Mouse (Mus musculus): ENCODE measurements around the gene Dynlt1b.
"Not testable (repeated sequence)": the region's sequence is repeated elsewhere in the genome, so short reads cannot be mapped to it uniquely, and the experiment has no call there.

Dynlt1b gene

GRCm38 (mm10) chr17:6424294-6424980, 5.5 kb upstream of the Dynlt1b start:
- DNase-seq: not testable (repeated sequence)

GRCm38 (mm10) chr17:6425325-6425724, 4.6 kb upstream of the Dynlt1b start:
- DNase-seq: not testable (repeated sequence)

- DNase-seq: not testable (repeated sequence)
Measured at GRCm38 (mm10) chr17:6426869-6427268, 3.0 kb upstream of the Dynlt1b start.

- not testable (repeated sequence) for DNase-seq
Measured at GRCm38 (mm10) chr17:6428926-6429325, 986 bp upstream of the Dynlt1b start.

- peak; percentile 40 to 47 for DNase-seq
Measured at GRCm38 (mm10) chr17:6430410-6431001, 594 bp downstream of the Dynlt1b start.

- DNase-seq: not testable (repeated sequence)
Measured at GRCm38 (mm10) chr17:6432456-6432855, 2.5 kb downstream of the Dynlt1b start.

GRCm38 (mm10) chr17:6433691-6434090, 3.8 kb downstream of the Dynlt1b start:
- DNase-seq: not testable (repeated sequence)

GRCm38 (mm10) chr17:6438080-6438479, 8.2 kb downstream of the Dynlt1b start:
- not testable (repeated sequence) for DNase-seq

- DNase-seq: not testable (repeated sequence)
Measured at GRCm38 (mm10) chr17:6439913-6440312, 10.0 kb downstream of the Dynlt1b start.

GRCm38 (mm10) chr17:6440493-6441077, 10.7 kb downstream of the Dynlt1b start:
- DNase-seq: peak; percentile 54 to 59

- peak in 1 of 2 experiments; percentile 39 for DNase-seq
Measured at GRCm38 (mm10) chr17:6441254-6441653, 11.3 kb downstream of the Dynlt1b start.

GRCm38 (mm10) chr17:6442513-6442912, 12.6 kb downstream of the Dynlt1b start:
- not testable (repeated sequence) for DNase-seq

- DNase-seq: not testable (repeated sequence)
Measured at GRCm38 (mm10) chr17:6445794-6446587, 16.1 kb downstream of the Dynlt1b start.

- DNase-seq: peak; percentile 61 to 73
Measured at GRCm38 (mm10) chr17:6448293-6448692, 18.4 kb downstream of the Dynlt1b start.

GRCm38 (mm10) chr17:6449166-6449565, 19.3 kb downstream of the Dynlt1b start:
- peak; percentile 56 to 68 for DNase-seq

- DNase-seq: peak in 1 of 2 experiments; percentile 23
Measured at GRCm38 (mm10) chr17:6451205-6451604, 21.3 kb downstream of the Dynlt1b start.

GRCm38 (mm10) chr17:6452689-6453088, 22.8 kb downstream of the Dynlt1b start:
- peak; percentile 50 to 52 for DNase-seq

GRCm38 (mm10) chr17:6454703-6455102, 24.8 kb downstream of the Dynlt1b start:
- not testable (repeated sequence) for DNase-seq

GRCm38 (mm10) chr17:6455883-6456282, 26.0 kb downstream of the Dynlt1b start:
- not testable (repeated sequence) for DNase-seq

GRCm38 (mm10) chr17:6456614-6457402, 26.9 kb downstream of the Dynlt1b start:
- not testable (repeated sequence) for DNase-seq

- DNase-seq: not testable (repeated sequence)
Measured at GRCm38 (mm10) chr17:6461083-6461595, 31.2 kb downstream of the Dynlt1b start.

GRCm38 (mm10) chr17:6465735-6466134, 35.8 kb downstream of the Dynlt1b start:
- peak in 1 of 2 experiments; percentile 12 for DNase-seq

All from cerebellum, postnatal 14 days (tissue).